Mouse (Mus musculus): ENCODE measurements at regions not wholly inside any gene's neighbourhood (a gene's known extent, or its start where the extent isn't known, plus 50 kb on each side); places are given as distances from the start of the nearest gene placed in this dataset.
A peak's percentile ranks its signal among the peaks of the same experiment; 100 is the strongest.

DNA sequence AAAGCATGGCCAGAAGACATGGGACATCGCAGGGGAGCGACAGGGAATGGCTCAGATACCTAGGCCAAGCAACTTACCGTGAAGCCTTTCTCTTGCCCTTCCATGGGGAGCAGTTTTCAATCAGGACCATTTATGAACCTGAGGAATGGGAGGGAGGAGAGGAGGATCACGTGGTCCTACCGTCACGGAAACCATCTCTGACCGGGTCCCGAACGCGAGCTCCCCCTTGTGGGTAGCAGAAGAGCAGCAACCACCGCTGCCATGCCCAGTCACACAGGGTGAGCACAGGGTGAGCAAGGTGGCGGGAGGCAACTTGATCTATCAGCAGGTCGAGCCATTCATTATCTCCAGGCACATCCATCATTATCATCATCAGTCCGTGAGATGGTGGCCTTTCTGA lies 56.5 kb upstream of the Ccdc167 start:
- TF ChIP-seq POLR2A (IDR thresholded peaks at IDR 0.05; ENCODE audit: low read depth, low read length) (no peak), CTCF (IDR thresholded peaks at IDR 0.05; ENCODE audit: extremely low read depth, insufficient read depth, insufficient read length, insufficient replicate concordance) (peak; percentile 72; the same call in 1 of the 2 replicates)

All from spleen, adult 2 months (tissue).